Mouse (Mus musculus) erythroblast, embryonic 14.5 days (primary cell): Measurements from ENCODE around the gene Iqcd.

Source experiments
- GATA1 ChIP-seq: IDR thresholded peaks from 2 replicates; pipeline ENCODE4 v1.6.1; 2012; ENCODE audit warnings: low read length, inconsistent platforms, mixed read lengths
- TAL1 ChIP-seq: IDR thresholded peaks from 3 replicates; pipeline ENCODE4 v1.6.1; 2012; ENCODE audit warnings: low read length, inconsistent platforms, mixed read lengths

DNA sequence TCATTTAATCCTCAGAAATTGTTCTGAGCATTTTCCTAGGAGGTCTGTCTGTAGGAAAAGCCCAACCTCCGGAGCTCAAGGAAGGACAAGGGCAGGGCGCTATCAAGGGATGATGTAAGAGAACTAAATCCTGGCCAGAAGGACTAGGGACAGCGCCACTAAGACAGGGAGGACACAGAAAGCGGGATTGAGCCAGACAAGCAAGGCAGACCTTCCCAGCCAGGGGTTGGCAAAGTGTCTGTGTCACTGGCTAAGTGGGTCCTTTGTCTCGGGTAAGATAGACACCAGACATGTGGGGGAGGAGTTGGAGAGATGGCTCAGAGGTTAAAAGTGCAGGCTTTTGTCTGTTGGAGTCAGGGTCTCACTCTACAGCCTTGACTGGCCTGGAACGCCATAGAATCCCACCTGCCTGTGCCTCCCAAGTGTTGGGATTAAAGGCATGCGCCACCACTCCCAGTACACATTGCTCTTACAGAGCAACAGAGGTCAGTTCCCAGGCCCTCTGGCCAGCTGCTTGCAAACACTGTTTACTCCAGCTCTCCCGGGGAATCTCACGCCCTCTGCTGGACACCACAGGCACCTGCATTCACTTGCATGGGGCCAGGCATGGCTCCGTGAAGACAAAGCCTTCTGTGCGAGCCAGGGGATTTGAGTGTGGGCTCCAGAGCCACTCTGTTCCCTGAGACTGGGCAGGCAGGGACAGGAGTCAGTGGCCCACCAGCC lies 12.3 kb downstream of the Iqcd start:
- TF ChIP-seq TAL1 (no peak), GATA1 (no peak)
